Mouse (Mus musculus) heart, embryonic 12.5 days (tissue): ENCODE measurements at regions not wholly inside any gene's neighbourhood (a gene's known extent, or its start where the extent isn't known, plus 50 kb on each side); places are given as distances from the start of the nearest gene placed in this dataset.

Experiments
- ATAC-seq: fragments of 200-750 bp; cut with Nextera tagmentation; 2 replicates; pipeline ENCODE4 v1.8.0; 2017; ENCODE audit warnings: moderate TSS enrichment, moderate library complexity; ENCODE audit not compliant: insufficient number of reproducible peaks, low FRiP score
- H3K27ac ChIP-seq: fragments of 300-500 bp; sonication (generic); 2 replicates; pipeline ENCODE4 v1.5.1; 2016; ENCODE audit warnings: mild to moderate bottlenecking, moderate library complexity; ENCODE audit not compliant: poor library complexity, severe bottlenecking
- H3K27me3 ChIP-seq: fragments of 300-500 bp; sonication (generic); replicated peaks from 2 replicates; pipeline ENCODE4 v1.6.1; 2016; ENCODE audit warnings: mild to moderate bottlenecking, moderate library complexity
- H3K36me3 ChIP-seq: fragments of 300-500 bp; sonication (generic); 2 replicates; pipeline ENCODE4 v1.6.1; 2016; ENCODE audit warnings: mild to moderate bottlenecking, moderate library complexity
- H3K4me1 ChIP-seq: fragments of 300-500 bp; sonication (generic); replicated peaks from 2 replicates; pipeline ENCODE4 v1.6.1; 2016; ENCODE audit warnings: mild to moderate bottlenecking
- H3K4me2 ChIP-seq: fragments of 300-500 bp; sonication (generic); 2 replicates; pipeline ENCODE4 v1.6.1; 2016; ENCODE audit warnings: mild to moderate bottlenecking, moderate library complexity
- H3K4me3 ChIP-seq: fragments of 300-500 bp; sonication (generic); 2 replicates; pipeline ENCODE4 v1.5.1; 2016; ENCODE audit warnings: mild to moderate bottlenecking
- H3K9ac ChIP-seq: fragments of 300-500 bp; sonication (generic); 2 replicates; pipeline ENCODE4 v1.6.1; 2016; ENCODE audit warnings: mild to moderate bottlenecking, moderate library complexity
- H3K9me3 ChIP-seq: fragments of 300-500 bp; sonication (generic); replicated peaks from 2 replicates; pipeline ENCODE4 v1.6.1; 2016; ENCODE audit warnings: mild to moderate bottlenecking, moderate library complexity
- WGBS: fragments of 180-500 bp; shearing (Covaris S2); methylation state at CpG from one replicate; pipeline ENCODE4 v1.1.7; 2016; 5-methylcytosine and 5-hydroxymethylcytosine counted together

DNA sequence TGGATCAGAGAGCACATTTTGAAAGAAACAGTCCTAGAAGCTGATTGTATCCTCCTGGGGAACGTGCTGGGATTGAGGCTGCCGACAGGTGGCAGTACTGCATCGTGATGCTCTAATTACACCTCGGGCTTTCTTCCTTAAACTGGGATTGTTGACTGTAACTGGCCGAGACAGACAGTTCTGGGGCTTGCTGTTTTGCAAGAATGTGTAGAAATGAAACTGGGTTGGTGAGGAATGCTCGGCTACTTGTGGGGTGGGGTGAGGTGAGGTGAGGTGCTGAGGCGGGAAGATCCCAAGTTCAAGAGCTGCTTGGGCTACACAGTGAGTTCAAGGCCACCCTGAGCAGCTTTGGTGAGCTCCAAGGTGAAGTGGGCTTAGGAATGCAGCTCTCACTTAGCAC lies 55.7 kb upstream of the Haao start:
- H3K4me2 ChIP-seq, result no peak overlapping the region
- no peak overlapping the region for H3K27ac ChIP-seq
- no peak overlapping the region for H3K4me3 ChIP-seq
- H3K9ac ChIP-seq, result no peak overlapping the region
- peaks cover 3% of the 10 kb centered on the region; the same call in 1 of the 2 replicates for H3K27me3 ChIP-seq
- H3K4me1 ChIP-seq, result peaks cover 7% of the 10 kb centered on the region; the same call in 1 of the 2 replicates
- 2% methylated on average over 7 of the region's 7 CpGs for WGBS
- H3K36me3 ChIP-seq, result no peaks in the 10 kb centered on the region
- ATAC-seq, result no peak
- H3K9me3 ChIP-seq, result peaks cover 7% of the 10 kb centered on the region

- Histone ChIP-seq H3K27ac (no peak overlapping the region), H3K9ac (no peak overlapping the region), H3K4me2 (no peak overlapping the region), H3K9me3 (peaks cover 4% of the 10 kb centered on the region; the same call in 1 of the 2 replicates), H3K4me1 (peaks cover 11% of the 10 kb centered on the region), H3K27me3 (peaks cover 3% of the 10 kb centered on the region; the same call in 1 of the 2 replicates), H3K4me3 (no peak overlapping the region), H3K36me3 (no peaks in the 10 kb centered on the region)
- WGBS, result 52% methylated on average over 3 of the region's 3 CpGs
- no peak for ATAC-seq
Observed at GRCm38 (mm10) chr17:83902523-83902922, 54.8 kb upstream of the Haao start.

DNA sequence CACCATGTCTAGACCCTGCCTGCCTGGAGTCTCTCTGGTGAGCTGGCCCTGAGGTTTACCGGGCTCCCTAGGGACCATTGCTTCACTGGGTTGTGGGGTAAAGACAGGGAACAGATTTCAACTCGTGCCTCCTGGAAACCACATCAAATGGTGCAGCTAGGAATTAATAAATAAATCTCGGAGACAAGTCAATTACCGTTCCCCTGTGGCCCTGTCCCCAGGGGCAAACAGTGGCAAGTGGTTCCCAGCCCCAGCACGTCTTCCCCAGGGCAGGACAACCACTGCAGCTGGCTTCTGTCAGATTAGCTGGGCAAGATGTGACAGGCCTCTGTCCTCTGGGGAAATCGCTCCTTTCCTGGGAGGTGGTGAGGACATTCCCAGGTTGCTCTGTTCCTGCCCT lies 54.3 kb upstream of the Haao start:
- H3K9ac ChIP-seq, result no peak overlapping the region
- H3K4me1 ChIP-seq, result peaks cover 11% of the 10 kb centered on the region
- peaks cover 3% of the 10 kb centered on the region; the same call in 1 of the 2 replicates for H3K27me3 ChIP-seq
- H3K9me3 ChIP-seq, result no peaks in the 10 kb centered on the region
- H3K4me2 ChIP-seq, result no peak overlapping the region
- 27% methylated on average over 6 of the region's 6 CpGs for WGBS
- H3K27ac ChIP-seq, result no peak overlapping the region
- no peak overlapping the region for H3K4me3 ChIP-seq
- ATAC-seq, result no peak
- no peaks in the 10 kb centered on the region for H3K36me3 ChIP-seq

DNA sequence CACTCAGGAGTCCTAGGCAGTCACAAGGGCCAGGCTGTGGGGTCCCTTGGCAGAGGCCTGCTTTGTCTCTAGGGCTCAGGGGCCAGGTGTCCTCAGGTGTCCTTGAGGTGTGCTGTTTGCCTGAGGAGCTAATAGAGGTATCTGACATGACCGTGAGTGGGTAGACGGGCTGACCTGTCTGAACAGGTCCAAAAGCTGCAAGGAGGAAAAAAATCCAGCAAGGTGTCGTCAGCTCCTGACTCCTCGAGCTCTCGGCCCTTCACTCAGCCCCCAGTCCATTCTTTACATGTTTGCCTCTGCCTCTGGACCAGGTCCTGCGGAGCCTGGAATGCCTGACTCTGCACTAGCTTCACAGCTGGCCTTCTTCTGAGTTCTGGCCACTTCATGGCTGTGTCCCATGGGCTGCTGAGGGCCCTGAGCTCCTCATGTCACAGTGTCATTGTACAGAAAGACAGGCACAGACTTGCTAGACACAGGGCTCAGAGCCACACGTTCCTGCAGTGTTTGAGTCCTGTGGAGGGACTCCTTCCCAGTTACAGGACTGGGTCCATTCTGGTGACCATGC lies 51.9 kb upstream of the Haao start:
- H3K9me3 ChIP-seq, result no peaks in the 10 kb centered on the region
- peaks cover 3% of the 10 kb centered on the region; the same call in 1 of the 2 replicates for H3K27me3 ChIP-seq
- WGBS, result 58% methylated on average over 7 of the region's 7 CpGs
- H3K4me1 ChIP-seq, result peaks cover 27% of the 10 kb centered on the region
- no peak overlapping the region for H3K4me3 ChIP-seq
- H3K9ac ChIP-seq, result no peak overlapping the region
- H3K27ac ChIP-seq, result no peak overlapping the region
- no peaks in the 10 kb centered on the region for H3K36me3 ChIP-seq
- ATAC-seq, result no peak
- H3K4me2 ChIP-seq, result no peak overlapping the region

DNA sequence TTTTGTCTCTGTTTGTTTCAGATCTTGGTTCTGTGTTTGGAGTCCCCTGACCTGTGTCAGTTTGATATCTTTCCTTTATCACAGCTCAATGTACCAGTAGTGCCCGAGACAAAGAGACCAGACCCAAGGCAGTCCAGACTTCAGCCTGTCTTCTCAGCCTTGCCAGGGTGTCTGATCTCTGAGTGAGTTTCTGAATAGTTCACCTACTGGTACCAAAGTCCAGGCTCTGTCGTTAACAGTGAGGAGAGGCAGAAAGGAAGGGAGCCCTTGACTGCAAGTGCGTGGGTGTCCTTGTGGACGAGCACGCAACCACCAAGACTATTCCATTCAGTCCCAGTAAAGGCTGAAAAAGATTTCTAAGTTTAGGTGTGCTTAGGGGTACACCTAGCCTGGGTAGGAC lies 50.8 kb upstream of the Haao start:
- 76% methylated on average over 5 of the region's 5 CpGs for WGBS

More for the DNA sequence above, 50.8 kb upstream of the Haao start:
- Histone ChIP-seq H3K4me3 (no peak overlapping the region), H3K4me1 (peaks cover 25% of the 10 kb centered on the region), H3K4me2 (no peak overlapping the region), H3K9ac (no peak overlapping the region), H3K27ac (no peak overlapping the region), H3K27me3 (peaks cover 3% of the 10 kb centered on the region; the same call in 1 of the 2 replicates), H3K36me3 (no peaks in the 10 kb centered on the region), H3K9me3 (no peaks in the 10 kb centered on the region)
- no peak for ATAC-seq
